Mouse (Mus musculus): Measurements from ENCODE around the gene Pard3. TPM values are rescaled to one million over a fixed set of nuclear protein-coding genes. Genes with fewer than 3 reads are reported as not detected.

Gene Pard3
- polyA plus RNA-seq, 1 experiment: 51.2 TPM

DNA sequence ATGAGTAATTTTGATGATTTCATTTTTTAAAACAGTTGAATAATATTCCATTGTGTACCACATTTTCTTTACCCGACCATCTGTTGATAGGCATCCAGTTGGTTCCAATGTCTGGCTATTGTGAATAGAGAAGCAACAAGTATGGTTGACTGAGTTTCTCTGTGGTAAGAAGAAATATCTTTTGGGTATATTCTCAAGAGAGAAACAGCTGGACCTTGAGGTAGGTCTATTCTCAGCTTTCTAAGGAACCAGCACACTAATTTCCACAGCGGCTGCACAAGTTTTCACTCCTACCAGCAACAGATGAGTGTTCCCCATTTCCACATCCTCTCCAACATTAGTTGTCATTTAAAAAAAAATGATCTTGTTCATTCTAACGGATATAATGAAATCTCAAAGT is 558.4 kb downstream of the Pard3 start:
- WGBS: 92% methylated on average over 3 of the region's 3 CpGs

DNA sequence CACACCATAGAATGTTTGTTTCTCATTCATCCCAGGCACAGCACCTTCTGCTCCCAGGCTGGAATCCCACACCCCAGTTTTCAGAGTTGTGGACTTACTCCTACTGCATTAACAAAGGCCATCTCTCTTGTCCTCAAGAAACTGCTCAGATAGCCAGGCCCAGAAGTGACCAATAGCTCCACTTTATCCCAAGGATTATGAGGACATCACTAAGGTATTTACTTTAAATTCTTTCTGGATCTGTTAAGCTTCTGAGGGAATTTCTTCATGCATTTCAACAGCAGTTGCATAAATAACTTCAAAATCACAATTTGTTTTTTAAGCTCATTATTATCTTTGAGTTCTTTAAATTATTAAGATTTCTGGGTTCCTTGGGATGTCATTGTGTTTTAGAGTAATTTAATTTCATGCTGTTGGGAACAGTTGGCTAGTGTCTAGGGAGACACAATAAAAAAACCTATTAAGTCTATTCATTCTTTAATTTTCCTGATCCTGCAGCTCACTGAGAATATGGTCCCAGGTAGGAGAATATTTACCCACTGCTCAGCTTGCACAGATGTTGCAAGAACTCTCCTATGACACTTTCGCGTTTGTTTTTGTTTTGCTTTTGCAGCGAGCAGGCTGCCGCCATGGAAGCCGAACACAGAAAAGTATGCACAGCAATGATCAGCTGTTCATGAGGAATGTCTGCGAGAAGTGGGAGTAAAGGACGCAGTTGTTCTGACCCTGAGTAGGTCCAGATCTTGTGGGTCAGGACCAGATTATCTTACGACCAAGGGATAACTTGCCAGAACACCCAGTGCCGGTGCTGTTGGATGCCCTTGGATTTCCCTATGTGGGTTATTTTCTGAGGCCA is 574.8 kb downstream of the Pard3 start:
- Histone ChIP-seq H3K27ac (ENCODE audit: insufficient read depth, low read depth, low read length) (no peak overlapping the region), H3K4me1 (ENCODE audit: control insufficient read depth, insufficient read depth, low read length) (no peaks in the 10 kb centered on the region), H3K27me3 (replicated peaks; ENCODE audit: control insufficient read depth, insufficient read depth, low read length) (no peaks in the 10 kb centered on the region), H3K36me3 (ENCODE audit: control insufficient read depth, insufficient read depth, low read length) (no peaks in the 10 kb centered on the region), H3K4me3 (ENCODE audit: insufficient read depth, low read depth, low read length) (no peak overlapping the region)
- 70% methylated on average over 9 of the region's 9 CpGs for WGBS
- no peak for DNase-seq
- no peak for TF ChIP-seq POLR2A (IDR thresholded peaks at IDR 0.05; ENCODE audit: low read depth, low read length)
- no peak for TF ChIP-seq CTCF (conservative IDR thresholded peaks at IDR 0.05; ENCODE audit: insufficient read depth, insufficient read length, low read depth, low read length)

More for the DNA sequence above, 558.4 kb downstream of the Pard3 start:
- Histone ChIP-seq H3K4me1 (ENCODE audit: control insufficient read depth, insufficient read depth, low read length) (no peaks in the 10 kb centered on the region), H3K27me3 (replicated peaks; ENCODE audit: control insufficient read depth, insufficient read depth, low read length) (no peaks in the 10 kb centered on the region), H3K36me3 (ENCODE audit: control insufficient read depth, insufficient read depth, low read length) (no peaks in the 10 kb centered on the region), H3K27ac (ENCODE audit: insufficient read depth, low read depth, low read length) (no peak overlapping the region), H3K4me3 (ENCODE audit: insufficient read depth, low read depth, low read length) (no peak overlapping the region)
- DNase-seq: no peak
- no peak for TF ChIP-seq POLR2A (IDR thresholded peaks at IDR 0.05; ENCODE audit: low read depth, low read length)
- TF ChIP-seq CTCF (conservative IDR thresholded peaks at IDR 0.05; ENCODE audit: insufficient read depth, insufficient read length, low read depth, low read length): no peak

DNA sequence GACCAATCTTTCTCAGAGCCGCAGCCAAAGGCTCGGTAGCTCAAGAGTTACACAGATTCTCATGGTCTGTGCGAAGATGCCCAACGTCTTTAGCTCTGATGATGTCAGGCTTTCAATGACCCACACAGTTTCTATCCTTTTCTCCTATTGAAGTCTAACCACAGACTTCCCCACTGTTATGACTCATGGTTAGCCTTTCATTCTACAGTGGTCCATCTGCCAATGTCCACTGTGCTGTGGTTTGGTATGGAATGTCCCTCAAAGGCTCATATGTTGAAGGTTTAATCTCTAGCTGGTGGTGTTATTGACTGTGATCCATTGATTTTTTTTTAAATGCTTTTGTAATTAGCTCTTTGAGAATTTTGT is 575.4 kb downstream of the Pard3 start:
- H3K4me3 ChIP-seq (ENCODE audit: insufficient read depth, low read depth, low read length): no peak overlapping the region
- H3K27me3 ChIP-seq (replicated peaks; ENCODE audit: control insufficient read depth, insufficient read depth, low read length): no peaks in the 10 kb centered on the region
- DNase-seq: no peak
- no peaks in the 10 kb centered on the region for H3K36me3 ChIP-seq (ENCODE audit: control insufficient read depth, insufficient read depth, low read length)
- TF ChIP-seq CTCF (conservative IDR thresholded peaks at IDR 0.05; ENCODE audit: insufficient read depth, insufficient read length, low read depth, low read length): no peak
- TF ChIP-seq POLR2A (IDR thresholded peaks at IDR 0.05; ENCODE audit: low read depth, low read length): no peak
- no peaks in the 10 kb centered on the region for H3K4me1 ChIP-seq (ENCODE audit: control insufficient read depth, insufficient read depth, low read length)
- H3K27ac ChIP-seq (ENCODE audit: insufficient read depth, low read depth, low read length): no peak overlapping the region
- 92% methylated on average over 4 of the region's 4 CpGs for WGBS

DNA sequence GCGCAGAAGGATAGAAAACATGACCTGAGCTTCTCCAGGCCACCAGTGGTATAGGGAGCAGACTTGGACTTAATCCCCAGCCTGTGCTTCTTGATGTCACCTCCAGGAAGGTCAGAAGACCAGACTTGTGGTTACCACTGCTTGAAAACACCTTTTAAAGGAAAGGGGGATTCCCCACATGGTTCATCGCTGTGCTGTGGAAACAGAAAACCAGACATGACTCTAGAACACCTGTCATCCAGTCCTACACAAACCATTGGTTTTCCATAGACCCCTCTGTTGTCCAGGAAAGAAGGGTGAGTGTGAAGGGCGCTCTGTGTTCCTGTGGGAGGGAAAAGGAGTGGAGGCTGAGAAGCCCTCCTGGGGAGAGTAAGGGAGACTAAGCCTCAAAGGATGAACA is 591.9 kb downstream of the Pard3 start:
- TF ChIP-seq CTCF (conservative IDR thresholded peaks at IDR 0.05; ENCODE audit: insufficient read depth, insufficient read length, low read depth, low read length) (no peak), POLR2A (IDR thresholded peaks at IDR 0.05; ENCODE audit: low read depth, low read length) (no peak)
- 98% methylated on average over 3 of the region's 3 CpGs for WGBS
- Histone ChIP-seq H3K36me3 (ENCODE audit: control insufficient read depth, insufficient read depth, low read length) (no peaks in the 10 kb centered on the region), H3K27ac (ENCODE audit: insufficient read depth, low read depth, low read length) (no peak overlapping the region), H3K4me3 (ENCODE audit: insufficient read depth, low read depth, low read length) (no peak overlapping the region), H3K4me1 (ENCODE audit: control insufficient read depth, insufficient read depth, low read length) (no peaks in the 10 kb centered on the region), H3K27me3 (replicated peaks; ENCODE audit: control insufficient read depth, insufficient read depth, low read length) (no peaks in the 10 kb centered on the region)
- no peak for DNase-seq

Other genes starting within 250 kb of the Pard3 start
- gene Tomm20, start 118.0 kb upstream of the Pard3 start, polyA plus RNA-seq (2012; rRNA removed): 541 and 684 TPM in 2 replicates
- 5.5 and 5.7 TPM in 2 replicates for gene Rbm34, start 92.8 kb upstream of the Pard3 start, polyA plus RNA-seq (2012; rRNA removed)